Mouse (Mus musculus) neural tube, embryonic 15.5 days (tissue): ENCODE measurements around the gene Rapgef6. TPM values are rescaled to one million over a fixed set of nuclear protein-coding genes. Genes with fewer than 3 reads are reported as not detected.
"Not testable (repeated sequence)": the region's sequence is repeated elsewhere in the genome, so short reads cannot be mapped to it uniquely, and the experiment has no call there.

Source experiments
- ATAC-seq: fragments of 200-750 bp; cut with Nextera tagmentation; 2 replicates; pipeline ENCODE4 v1.8.0; 2017; ENCODE audit warnings: mild to moderate bottlenecking, moderate TSS enrichment, moderate library complexity; ENCODE audit not compliant: low FRiP score
- H3K27ac ChIP-seq: fragments of 300-500 bp; sonication (generic); replicated peaks from 2 replicates; pipeline ENCODE4 v1.5.1; 2015; ENCODE audit warnings: mild to moderate bottlenecking, inconsistent platforms
- H3K27me3 ChIP-seq: fragments of 300-500 bp; sonication (generic); replicated peaks from 2 replicates; pipeline ENCODE4 v1.6.1; 2015; ENCODE audit warnings: inconsistent platforms
- H3K36me3 ChIP-seq: fragments of 300-500 bp; sonication (generic); 2 replicates; pipeline ENCODE4 v1.6.1; 2015; ENCODE audit warnings: inconsistent platforms
- H3K4me1 ChIP-seq: fragments of 300-500 bp; sonication (generic); 2 replicates; pipeline ENCODE4 v1.6.1; 2015; ENCODE audit warnings: inconsistent platforms
- H3K4me2 ChIP-seq: fragments of 300-500 bp; sonication (generic); 2 replicates; pipeline ENCODE4 v1.6.1; 2015; ENCODE audit warnings: inconsistent platforms, mild to moderate bottlenecking, moderate library complexity
- H3K4me3 ChIP-seq: fragments of 300-500 bp; sonication (generic); replicated peaks from 2 replicates; pipeline ENCODE4 v1.5.1; 2015; ENCODE audit warnings: mild to moderate bottlenecking, inconsistent platforms
- H3K9ac ChIP-seq: fragments of 300-500 bp; sonication (generic); replicated peaks from 2 replicates; pipeline ENCODE4 v1.6.1; 2015; ENCODE audit warnings: mild to moderate bottlenecking, inconsistent platforms
- H3K9me3 ChIP-seq: fragments of 300-500 bp; sonication (generic); replicated peaks from 2 replicates; pipeline ENCODE4 v1.6.1; 2016; ENCODE audit warnings: inconsistent platforms
- WGBS: fragments of 180-500 bp; shearing (Covaris S2); methylation state at CpG from one replicate; pipeline ENCODE4 v1.1.7; 2015; ENCODE audit warnings: mixed read lengths; 5-methylcytosine and 5-hydroxymethylcytosine counted together
- polyA plus RNA-seq: library from polyadenylated mRNA; unstranded; fragments of >200 nt; fragmentation: Nextera tagmentation; extraction: Ambion mirVana; gene quantifications from 2 replicates; pipeline ENCODE4 v1.2.1, GENCODE M21; 2015

Rapgef6 gene
- polyA plus RNA-seq, 1 experiment from 2014 or later, result 36.5 TPM

- H3K4me1 ChIP-seq, result peaks cover 11% of the 10 kb centered on the region
- no peak for ATAC-seq
- H3K4me2 ChIP-seq, result no peak overlapping the region
- no peak overlapping the region for H3K9ac ChIP-seq
- H3K36me3 ChIP-seq, result no peaks in the 10 kb centered on the region
- 40% methylated on average over 2 of the region's 2 CpGs for WGBS
- H3K4me3 ChIP-seq, result no peak overlapping the region
- no peak overlapping the region for H3K27ac ChIP-seq
- no peaks in the 10 kb centered on the region for H3K27me3 ChIP-seq
- H3K9me3 ChIP-seq, result no peaks in the 10 kb centered on the region
Observed at GRCm38 (mm10) chr11:54594049-54594448, 71.4 kb downstream of the Rapgef6 start.

- Histone ChIP-seq H3K27ac (no peak overlapping the region), H3K4me2 (no peak overlapping the region), H3K4me1 (peaks cover 11% of the 10 kb centered on the region), H3K9me3 (no peaks in the 10 kb centered on the region), H3K36me3 (no peaks in the 10 kb centered on the region), H3K27me3 (no peaks in the 10 kb centered on the region), H3K4me3 (no peak overlapping the region), H3K9ac (no peak overlapping the region)
- ATAC-seq, result no peak
- WGBS, result 77% methylated on average over 4 of the region's 4 CpGs
Observed at GRCm38 (mm10) chr11:54595053-54595452, 72.4 kb downstream of the Rapgef6 start.

- peak overlapping the region; percentile 82 for H3K27ac ChIP-seq
- H3K4me3 ChIP-seq, result peak overlapping the region; percentile 36
- 53% methylated on average over 8 of the region's 8 CpGs for WGBS
- peak; percentile 85 for ATAC-seq
- no peaks in the 10 kb centered on the region for H3K36me3 ChIP-seq
- H3K9me3 ChIP-seq, result no peaks in the 10 kb centered on the region
- H3K27me3 ChIP-seq, result no peaks in the 10 kb centered on the region
- peak overlapping the region; percentile 37 for H3K4me2 ChIP-seq
- peak overlapping the region; percentile 18 for H3K9ac ChIP-seq
- peaks cover 11% of the 10 kb centered on the region for H3K4me1 ChIP-seq
Observed at GRCm38 (mm10) chr11:54595905-54596555, 73.4 kb downstream of the Rapgef6 start.

GRCm38 (mm10) chr11:54597902-54598447 is 75.3 kb downstream of the Rapgef6 start:
- no peaks in the 10 kb centered on the region for H3K27me3 ChIP-seq
- ATAC-seq, result peak; percentile 40; the same call in 1 of the 2 replicates
- no peaks in the 10 kb centered on the region for H3K9me3 ChIP-seq
- peak overlapping the region; percentile 24; the same call in 1 of the 2 replicates for H3K27ac ChIP-seq
- H3K4me3 ChIP-seq, result peak overlapping the region; percentile 31
- no peaks in the 10 kb centered on the region for H3K36me3 ChIP-seq
- H3K4me1 ChIP-seq, result peaks cover 6% of the 10 kb centered on the region
- H3K4me2 ChIP-seq, result peak overlapping the region; percentile 41
- WGBS, result 21% methylated on average over 1 of the region's 1 CpGs
- H3K9ac ChIP-seq, result no peak overlapping the region

GRCm38 (mm10) chr11:54601121-54601520 is 78.5 kb downstream of the Rapgef6 start:
- Histone ChIP-seq H3K4me2 (no peak overlapping the region), H3K4me3 (no peak overlapping the region), H3K9ac (no peak overlapping the region), H3K36me3 (no peaks in the 10 kb centered on the region), H3K9me3 (no peaks in the 10 kb centered on the region), H3K27me3 (no peaks in the 10 kb centered on the region), H3K27ac (no peak overlapping the region), H3K4me1 (no peaks in the 10 kb centered on the region)
- ATAC-seq, result no peak
- WGBS, result 91% methylated on average over 2 of the region's 2 CpGs

- not testable (repeated sequence) for H3K9me3 ChIP-seq, H3K36me3 ChIP-seq, H3K4me2 ChIP-seq, H3K4me1 ChIP-seq, ATAC-seq, H3K27me3 ChIP-seq, H3K4me3 ChIP-seq, H3K9ac ChIP-seq, H3K27ac ChIP-seq
- 91% methylated on average over 1 of the region's 1 CpGs for WGBS
Observed at GRCm38 (mm10) chr11:54602764-54603163, 80.1 kb downstream of the Rapgef6 start.

GRCm38 (mm10) chr11:54604415-54604814 is 81.8 kb downstream of the Rapgef6 start:
- Histone ChIP-seq H3K27ac (no peak overlapping the region), H3K4me2 (no peak overlapping the region), H3K9ac (no peak overlapping the region), H3K4me3 (no peak overlapping the region), H3K4me1 (no peaks in the 10 kb centered on the region), H3K36me3 (no peaks in the 10 kb centered on the region), H3K27me3 (no peaks in the 10 kb centered on the region), H3K9me3 (no peaks in the 10 kb centered on the region)
- 62% methylated on average over 3 of the region's 3 CpGs for WGBS
- no peak for ATAC-seq

GRCm38 (mm10) chr11:54613628-54614027 is 91.0 kb downstream of the Rapgef6 start:
- H3K27ac ChIP-seq, result no peak overlapping the region
- no peak for ATAC-seq
- H3K9ac ChIP-seq, result no peak overlapping the region
- H3K9me3 ChIP-seq, result no peaks in the 10 kb centered on the region
- no peak overlapping the region for H3K4me3 ChIP-seq
- H3K4me2 ChIP-seq, result no peak overlapping the region
- no peaks in the 10 kb centered on the region for H3K36me3 ChIP-seq
- H3K4me1 ChIP-seq, result no peaks in the 10 kb centered on the region
- H3K27me3 ChIP-seq, result no peaks in the 10 kb centered on the region

- no peak overlapping the region for H3K4me3 ChIP-seq
- WGBS, result 90% methylated on average over 1 of the region's 1 CpGs
- H3K4me2 ChIP-seq, result no peak overlapping the region
- no peak overlapping the region for H3K9ac ChIP-seq
- no peaks in the 10 kb centered on the region for H3K27me3 ChIP-seq
- no peak for ATAC-seq
- H3K27ac ChIP-seq, result no peak overlapping the region
- H3K9me3 ChIP-seq, result no peaks in the 10 kb centered on the region
- no peaks in the 10 kb centered on the region for H3K36me3 ChIP-seq
- no peaks in the 10 kb centered on the region for H3K4me1 ChIP-seq
Observed at GRCm38 (mm10) chr11:54614560-54614959, 91.9 kb downstream of the Rapgef6 start.

- Histone ChIP-seq H3K9ac (no peak overlapping the region), H3K27me3 (no peaks in the 10 kb centered on the region), H3K9me3 (no peaks in the 10 kb centered on the region), H3K27ac (no peak overlapping the region), H3K4me2 (no peak overlapping the region), H3K36me3 (peaks cover 5% of the 10 kb centered on the region; the same call in 1 of the 2 replicates), H3K4me3 (no peak overlapping the region), H3K4me1 (no peaks in the 10 kb centered on the region)
- no peak for ATAC-seq
- WGBS, result 40% methylated on average over 2 of the region's 2 CpGs
Observed at GRCm38 (mm10) chr11:54618841-54619240, 96.2 kb downstream of the Rapgef6 start.

- 98% methylated on average over 2 of the region's 2 CpGs for WGBS
- no peak overlapping the region for H3K4me2 ChIP-seq
- peaks cover 5% of the 10 kb centered on the region for H3K36me3 ChIP-seq
- ATAC-seq, result no peak
- no peak overlapping the region for H3K27ac ChIP-seq
- H3K27me3 ChIP-seq, result no peaks in the 10 kb centered on the region
- H3K4me3 ChIP-seq, result no peak overlapping the region
- no peaks in the 10 kb centered on the region for H3K4me1 ChIP-seq
- H3K9ac ChIP-seq, result no peak overlapping the region
- no peaks in the 10 kb centered on the region for H3K9me3 ChIP-seq
Observed at GRCm38 (mm10) chr11:54621725-54622124, 99.1 kb downstream of the Rapgef6 start.

- WGBS, result 82% methylated on average over 1 of the region's 1 CpGs
Observed at GRCm38 (mm10) chr11:54626905-54627304, 104.3 kb downstream of the Rapgef6 start.

More at GRCm38 (mm10) chr11:54626905-54627304, 104.3 kb downstream of the Rapgef6 start:
- ATAC-seq, result no peak
- Histone ChIP-seq H3K4me3 (no peak overlapping the region), H3K9ac (no peak overlapping the region), H3K27me3 (no peaks in the 10 kb centered on the region), H3K9me3 (no peaks in the 10 kb centered on the region), H3K36me3 (peaks cover 6% of the 10 kb centered on the region), H3K4me1 (no peaks in the 10 kb centered on the region), H3K4me2 (no peak overlapping the region), H3K27ac (no peak overlapping the region)
